Mouse (Mus musculus): ENCODE measurements around the gene Ano2.

The Ano2 gene

DNA sequence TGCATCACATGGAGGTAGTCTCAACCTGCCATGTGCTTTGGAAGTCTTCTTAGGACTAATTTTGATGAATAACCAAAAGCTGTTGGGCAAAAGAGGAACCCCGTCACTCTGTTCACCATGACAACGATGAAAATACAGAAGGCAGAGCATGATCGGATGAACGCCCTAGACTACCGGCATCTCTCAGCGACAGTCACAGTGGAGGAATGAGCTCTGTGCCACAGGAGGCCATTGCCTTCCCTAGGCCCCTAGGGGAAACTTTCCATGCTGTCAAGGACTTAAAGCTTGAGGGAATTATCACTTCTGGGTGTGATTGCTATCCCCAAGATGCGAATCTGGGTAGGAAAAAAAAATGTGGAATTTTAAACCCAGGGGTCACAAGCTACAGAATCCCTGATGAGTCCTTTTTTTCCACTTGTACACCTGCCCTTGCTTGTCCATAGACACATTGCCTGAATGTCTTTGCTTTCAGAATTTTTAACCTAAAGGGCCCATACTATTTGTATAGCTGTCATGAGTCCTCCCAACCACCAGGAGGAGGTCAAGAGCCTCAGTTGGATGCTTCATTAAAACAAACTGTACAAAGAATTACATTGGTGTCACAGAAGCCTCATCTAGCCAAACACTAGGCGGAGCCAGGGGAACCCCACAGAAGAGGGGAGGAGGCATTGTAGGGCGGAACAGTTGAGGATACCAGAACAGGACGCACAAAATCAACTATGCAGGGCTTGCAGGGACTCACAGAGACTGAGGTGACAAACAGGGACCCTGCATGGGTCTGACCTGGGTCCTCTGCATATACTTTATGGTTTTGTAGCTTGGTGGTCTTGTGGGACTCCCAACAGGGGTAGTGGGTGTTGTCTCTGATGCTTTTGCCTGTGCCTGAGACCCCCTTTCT is 53.2 kb downstream of the Ano2 start:
- no peak for DNase-seq

DNA sequence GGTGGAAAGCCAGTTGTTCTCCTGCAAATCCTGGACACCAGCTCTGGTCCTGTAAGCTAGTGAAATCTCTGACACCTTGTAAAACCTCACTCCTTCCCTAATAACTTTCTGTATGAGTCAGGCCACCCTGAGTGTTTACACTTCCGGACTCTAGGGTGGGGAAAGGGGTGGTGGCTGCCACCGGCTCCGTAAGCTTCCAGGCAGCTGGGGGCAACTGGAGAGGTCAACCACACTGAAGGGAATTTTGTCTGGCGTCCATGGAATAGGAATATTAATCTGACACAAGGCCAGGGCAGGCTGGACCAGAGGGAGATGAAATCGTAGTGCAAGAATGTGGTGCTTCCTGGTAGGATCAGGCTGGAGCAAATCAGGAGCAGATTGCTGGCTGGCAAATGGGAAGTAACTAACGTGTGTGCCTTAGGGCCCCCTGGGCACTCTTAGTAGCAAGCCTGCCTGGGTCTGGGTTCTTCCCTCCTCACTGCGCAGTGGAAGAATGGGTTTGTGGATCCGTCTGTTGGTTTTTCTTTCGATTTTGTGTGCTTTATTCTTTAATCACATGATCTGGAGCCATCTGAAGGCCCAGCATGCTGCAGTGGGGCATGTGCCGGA is 57.2 kb downstream of the Ano2 start:
- no peak for DNase-seq

GRCm38 (mm10) chr6:125748646-125749045 is 58.4 kb downstream of the Ano2 start:
- no peak for DNase-seq

GRCm38 (mm10) chr6:125762851-125763519 is 72.8 kb downstream of the Ano2 start:
- DNase-seq: no peak

GRCm38 (mm10) chr6:125773256-125773655 is 83.0 kb downstream of the Ano2 start:
- no peak for DNase-seq

DNA sequence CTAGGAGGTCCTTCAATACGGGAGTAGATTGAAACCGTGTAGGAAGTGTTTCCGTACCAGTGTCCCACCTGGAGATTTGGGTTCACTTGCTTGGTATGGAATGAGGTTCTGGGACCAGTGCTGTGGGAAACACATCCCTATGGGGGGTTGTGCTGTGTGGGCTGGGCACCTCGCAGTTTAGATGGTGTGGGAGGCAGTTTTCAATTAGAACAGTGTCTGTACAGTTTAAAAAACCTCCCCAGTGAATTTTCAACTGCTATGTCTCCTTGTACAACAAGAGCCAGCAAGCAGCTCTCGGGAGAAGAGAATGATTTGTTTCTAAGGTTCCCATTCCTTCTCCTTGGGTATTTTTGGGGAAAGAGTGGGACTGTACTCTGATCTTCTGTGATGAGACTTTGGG is 86.1 kb downstream of the Ano2 start:
- DNase-seq: no peak

DNA sequence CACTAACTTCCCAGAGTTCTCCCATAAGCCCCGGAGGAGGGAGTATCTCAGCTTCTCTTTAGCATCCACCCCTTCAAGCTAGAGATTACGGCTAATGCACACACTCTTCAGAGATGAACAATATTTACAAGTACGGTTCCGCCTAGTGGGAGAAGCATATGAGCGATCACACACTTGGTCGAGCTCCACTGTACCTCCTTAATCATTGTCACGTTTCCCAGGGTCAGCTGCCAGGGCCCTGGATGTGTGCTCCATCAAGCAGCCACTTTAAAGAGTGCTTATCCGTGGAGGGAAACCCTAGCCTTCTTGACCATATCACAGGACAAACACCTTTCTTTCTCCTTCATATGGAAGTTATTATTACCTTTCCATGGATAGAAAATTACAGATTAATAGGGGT is 112.7 kb downstream of the Ano2 start:
- no peak for DNase-seq

GRCm38 (mm10) chr6:125803364-125804011 is 113.3 kb downstream of the Ano2 start:
- no peak for DNase-seq

- DNase-seq: no peak
Observed at GRCm38 (mm10) chr6:125808996-125809649, 118.9 kb downstream of the Ano2 start.

DNA sequence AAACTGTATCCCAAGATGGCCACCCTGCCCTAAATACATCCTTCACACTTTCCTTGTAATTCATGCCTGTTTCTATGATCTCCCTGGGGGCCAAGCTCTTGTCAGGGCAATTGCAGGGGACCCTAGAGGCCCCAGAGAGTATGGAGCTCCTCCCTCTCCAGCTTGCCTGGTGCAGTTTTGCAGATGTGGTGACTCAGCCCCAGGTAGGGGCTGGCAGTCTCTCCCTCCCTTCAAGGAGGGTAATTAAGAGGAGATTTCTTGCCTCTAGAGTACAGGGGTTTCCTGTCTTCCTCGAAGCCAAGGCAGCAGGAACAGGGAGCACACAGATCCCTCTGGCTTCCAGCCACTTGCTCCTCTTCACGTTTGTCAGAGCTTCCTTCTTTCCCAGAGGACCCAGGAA is 121.2 kb downstream of the Ano2 start:
- DNase-seq: no peak

DNA sequence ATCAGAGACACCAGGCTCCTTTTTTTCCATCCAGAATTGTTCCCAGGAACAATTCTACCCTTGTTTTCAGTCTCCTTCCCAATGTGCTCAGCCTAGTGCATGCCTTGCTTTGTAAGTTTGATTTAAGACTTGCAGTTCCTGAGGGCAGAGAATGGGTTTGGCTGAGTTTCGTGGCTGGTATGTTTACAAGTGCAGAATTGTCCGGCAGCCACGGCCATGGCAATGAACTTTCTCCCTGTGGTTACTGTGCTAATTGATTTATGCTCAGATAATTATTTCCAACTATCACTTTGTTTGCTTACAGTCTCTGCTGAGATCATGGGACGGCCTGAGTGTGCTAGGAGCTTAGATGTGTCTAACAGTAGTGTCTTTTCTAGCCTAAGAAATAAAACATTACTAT is 147.9 kb downstream of the Ano2 start:
- no peak for DNase-seq

DNA sequence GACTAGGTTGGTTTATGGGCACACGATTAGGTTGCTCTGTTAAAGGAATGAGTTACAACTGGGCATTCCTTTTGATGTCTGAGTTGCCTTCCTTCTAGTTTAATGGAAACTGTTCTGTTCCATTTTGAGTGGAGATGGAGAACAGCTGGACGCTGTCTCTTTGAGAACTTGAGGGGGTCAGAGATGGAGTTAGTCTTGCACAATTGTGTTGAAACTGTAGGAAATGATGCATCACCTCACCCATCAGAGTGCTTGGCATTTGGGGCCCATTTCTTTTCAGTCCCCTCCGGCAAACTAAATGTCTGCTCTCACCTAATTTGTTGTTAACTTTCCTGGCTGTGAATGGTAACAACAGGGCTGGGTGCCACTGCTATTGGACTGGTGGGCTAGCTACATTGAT is 151.1 kb downstream of the Ano2 start:
- no peak for DNase-seq

DNA sequence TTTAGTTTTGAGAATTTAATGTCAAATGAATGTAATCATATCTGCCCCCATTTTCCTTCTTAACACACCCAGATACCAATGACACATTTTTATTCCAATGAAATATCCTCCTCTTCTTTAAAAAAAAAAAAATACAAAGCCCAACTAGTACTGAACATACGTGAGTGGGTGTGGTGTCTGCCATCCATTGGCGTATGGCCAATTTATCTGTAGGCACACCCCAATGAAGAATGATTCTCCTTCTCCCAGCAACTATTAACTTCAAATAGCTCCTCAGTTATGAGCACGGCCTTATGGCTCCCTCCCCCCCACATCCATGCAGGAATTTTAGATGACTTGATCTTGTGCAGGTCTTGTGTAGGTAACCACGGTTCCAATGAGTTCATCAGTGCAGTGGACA is 161.0 kb downstream of the Ano2 start:
- no peak for DNase-seq

DNA sequence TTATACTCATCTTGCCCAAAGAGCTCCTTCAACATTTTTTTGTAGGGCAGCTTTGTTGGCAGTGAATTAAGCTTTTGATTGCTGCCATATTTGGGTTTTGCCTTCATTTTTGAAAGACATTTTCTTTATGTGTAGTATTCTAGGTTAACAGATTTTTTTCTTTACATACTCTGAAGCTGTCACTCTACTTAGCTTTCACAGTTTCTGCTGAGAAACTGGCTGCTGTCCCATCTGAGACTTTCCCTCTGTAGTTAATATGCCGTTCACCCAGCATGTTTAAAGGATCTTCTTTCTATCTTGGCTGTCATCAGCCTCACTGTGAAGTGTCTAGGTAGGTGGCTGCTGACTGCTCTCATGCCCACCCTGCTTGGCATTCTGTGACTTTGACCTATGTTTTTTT is 168.1 kb downstream of the Ano2 start:
- no peak for DNase-seq

- no peak for DNase-seq
Observed at GRCm38 (mm10) chr6:125868516-125868915, 178.3 kb downstream of the Ano2 start.

DNA sequence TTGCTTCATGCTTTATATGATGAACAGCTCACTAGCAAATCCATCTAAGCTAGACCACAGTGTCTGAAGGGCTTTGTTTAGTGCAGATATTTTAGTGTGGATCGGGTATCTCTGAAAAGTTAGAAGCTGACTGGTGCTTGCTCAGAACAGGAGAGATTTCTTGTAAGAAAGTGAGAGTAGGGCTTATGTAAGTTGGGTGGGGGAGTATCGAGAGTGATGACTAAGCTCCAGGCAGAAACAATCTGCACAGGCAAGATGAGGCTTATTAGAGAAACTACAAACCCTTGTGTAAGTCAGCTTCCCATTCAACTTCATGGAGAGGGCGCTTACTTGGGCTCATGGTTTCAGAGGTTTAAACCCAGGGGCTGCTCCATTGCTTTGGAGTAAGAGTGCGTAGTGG is 181.3 kb downstream of the Ano2 start:
- no peak for DNase-seq

DNA sequence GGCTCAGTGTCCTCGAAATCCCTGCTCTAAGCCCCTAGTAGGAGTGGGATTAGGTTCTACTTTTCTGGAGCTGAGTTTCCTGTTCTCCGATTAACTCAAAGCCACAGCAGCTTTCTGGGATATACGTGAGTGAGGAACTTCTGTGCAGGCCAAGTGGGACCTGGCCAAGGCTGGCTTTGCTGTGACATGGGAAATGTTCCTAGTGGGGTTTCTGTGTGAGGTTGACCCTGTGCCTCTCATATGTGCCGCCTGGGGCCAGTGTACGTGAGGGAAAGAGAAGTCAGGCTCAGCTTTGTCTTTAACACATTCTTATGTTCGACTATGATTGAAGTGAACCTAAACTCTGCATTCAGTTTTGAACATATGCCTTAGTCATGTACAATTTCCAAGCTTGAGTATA is 184.5 kb downstream of the Ano2 start:
- no peak for DNase-seq

- no peak for DNase-seq
Observed at GRCm38 (mm10) chr6:125876884-125877283, 186.7 kb downstream of the Ano2 start.

DNA sequence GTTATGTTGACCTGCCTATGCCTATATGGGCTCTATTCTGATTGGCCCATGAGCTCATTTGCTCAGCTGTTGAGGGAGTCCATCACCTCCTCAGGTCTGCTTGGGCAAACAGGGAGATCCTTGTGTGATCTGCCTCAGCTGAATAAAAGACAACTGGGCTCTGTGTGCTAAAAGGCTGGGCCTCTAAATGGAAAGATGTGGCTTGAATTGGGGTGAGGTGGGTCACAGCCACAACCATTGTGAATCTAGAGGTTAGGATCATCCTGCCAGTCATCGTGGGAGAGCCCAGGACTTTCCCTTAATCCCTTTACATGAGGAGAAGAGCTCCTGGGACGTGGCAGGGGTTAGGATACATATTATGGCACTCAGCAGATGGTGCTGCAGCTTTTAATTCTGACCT is 188.5 kb downstream of the Ano2 start:
- no peak for DNase-seq

DNA sequence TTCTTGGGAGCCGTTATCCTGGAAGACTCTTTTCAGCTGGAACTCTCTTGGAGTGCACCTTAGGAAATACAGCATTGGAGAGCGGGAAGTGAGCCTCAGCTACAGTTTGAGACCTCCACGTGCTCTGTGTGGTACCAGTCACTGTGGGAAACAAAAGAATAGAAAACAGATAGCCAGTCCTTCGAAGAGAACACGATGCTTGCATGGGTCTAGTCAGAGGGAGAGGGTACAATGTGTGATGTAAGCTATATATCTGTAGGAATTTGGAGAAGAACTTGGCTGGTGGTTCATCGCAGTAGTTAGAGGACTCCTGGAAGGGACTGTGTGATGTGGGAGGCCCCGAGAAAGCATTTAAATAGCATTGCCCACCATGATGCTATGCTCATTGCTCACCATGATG is 189.1 kb downstream of the Ano2 start:
- DNase-seq: no peak

- no peak for DNase-seq
Observed at GRCm38 (mm10) chr6:125888596-125888995, 198.4 kb downstream of the Ano2 start.

DNA sequence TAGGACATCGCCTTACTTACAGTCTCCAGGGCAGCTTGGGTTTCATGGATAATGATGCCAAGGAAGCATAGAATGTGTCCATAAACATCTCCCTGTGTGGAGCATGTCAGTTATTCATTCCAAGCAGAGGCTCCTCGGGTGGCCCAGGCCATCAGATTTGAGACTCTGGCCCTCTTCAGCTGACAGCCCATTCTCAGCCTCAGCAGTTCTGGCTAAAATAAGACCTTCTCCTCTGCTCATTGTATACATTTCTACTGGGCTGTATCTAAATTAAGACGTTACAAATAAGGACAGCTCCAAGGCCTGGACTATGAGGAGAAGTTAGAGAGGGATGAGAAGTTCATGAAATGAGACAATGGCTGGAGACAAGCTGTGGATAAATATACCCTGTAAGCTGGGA is 204.1 kb downstream of the Ano2 start:
- no peak for DNase-seq

- DNase-seq: no peak
Observed at GRCm38 (mm10) chr6:125914446-125914845, 224.2 kb downstream of the Ano2 start.
